Mouse (Mus musculus) urinary bladder, postnatal 10 days (tissue): ENCODE data around the gene Mgat4a.
"Not testable (repeated sequence)": the region's sequence is repeated elsewhere in the genome, so short reads cannot be mapped to it uniquely, and the experiment has no call there.

ENCODE experiments used
- DNase-seq: peaks from one replicate; pipeline ENCODE4 v3.0.0; 2022; ENCODE audit warnings: low spot score

Gene Mgat4a

DNA sequence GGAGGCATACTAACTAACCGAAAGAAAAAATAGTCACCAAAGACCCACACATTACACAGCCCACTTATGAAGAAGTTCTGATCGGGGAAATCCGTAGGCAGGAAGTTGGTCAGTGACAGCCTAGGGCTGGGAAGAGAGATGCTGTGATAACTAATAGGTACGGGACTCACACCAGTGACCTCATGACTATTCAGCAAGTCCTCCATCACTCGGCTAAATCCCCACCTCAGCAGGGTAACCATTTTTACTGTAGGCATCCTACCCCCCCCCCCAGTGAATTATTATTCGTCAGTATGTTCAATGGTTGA lies 8.3 kb downstream of the Mgat4a start:
- no peak for DNase-seq

DNA sequence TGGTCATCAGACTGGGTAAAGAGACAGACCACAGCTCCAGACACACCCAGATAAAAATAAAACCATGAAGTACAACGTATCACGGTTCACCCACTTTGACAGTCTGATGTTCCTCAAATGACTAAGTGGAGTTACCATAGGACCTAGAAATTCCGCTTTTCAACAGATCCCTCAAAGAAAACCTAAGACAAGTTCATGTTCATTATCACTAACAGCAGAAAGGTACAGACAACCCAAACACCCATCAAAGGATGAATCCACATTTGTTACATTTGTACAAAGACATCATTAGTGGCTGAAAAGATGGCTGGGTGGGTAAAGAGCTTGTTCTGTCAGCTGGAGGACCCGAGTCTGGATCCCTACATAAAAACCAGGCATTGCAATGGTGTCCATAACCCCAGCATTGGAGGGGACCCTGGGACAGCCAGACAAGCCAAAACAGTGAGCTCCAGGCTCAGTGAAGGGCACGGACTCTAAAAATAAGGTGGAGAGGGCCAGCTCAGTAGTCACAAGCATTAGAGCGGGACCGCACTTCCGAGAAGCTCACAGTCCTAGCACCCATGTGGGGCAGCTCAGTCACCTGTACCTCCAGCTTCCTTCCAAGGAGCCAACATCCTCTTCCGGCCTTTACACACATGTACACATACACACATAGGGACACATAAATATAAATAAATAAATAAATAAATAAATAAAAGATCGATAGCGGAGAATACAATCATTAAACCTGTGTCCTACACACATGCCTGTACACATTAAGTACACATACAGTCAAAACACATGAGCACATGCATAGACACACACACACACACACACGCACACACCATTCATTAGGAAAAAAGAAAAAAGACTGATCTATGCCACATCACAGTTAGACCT lies 8.9 kb downstream of the Mgat4a start:
- DNase-seq: no peak

DNA sequence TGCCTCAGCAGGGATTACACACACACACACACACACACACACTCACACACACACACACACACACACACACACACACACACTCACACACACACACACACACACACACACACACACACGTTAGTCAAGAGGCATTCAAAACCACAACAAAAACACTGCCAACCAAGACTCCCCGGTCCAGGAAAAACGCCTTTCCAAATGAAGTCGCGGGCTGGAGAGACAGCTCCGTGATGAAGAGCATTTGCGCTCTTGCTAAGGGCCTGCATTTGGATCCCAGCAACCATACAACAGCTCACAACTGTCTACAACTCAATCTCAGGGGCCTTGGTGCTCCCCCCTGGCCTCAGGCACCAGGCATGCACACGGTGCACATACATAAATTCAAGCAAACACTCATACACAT lies 10.8 kb downstream of the Mgat4a start:
- DNase-seq: no peak

DNA sequence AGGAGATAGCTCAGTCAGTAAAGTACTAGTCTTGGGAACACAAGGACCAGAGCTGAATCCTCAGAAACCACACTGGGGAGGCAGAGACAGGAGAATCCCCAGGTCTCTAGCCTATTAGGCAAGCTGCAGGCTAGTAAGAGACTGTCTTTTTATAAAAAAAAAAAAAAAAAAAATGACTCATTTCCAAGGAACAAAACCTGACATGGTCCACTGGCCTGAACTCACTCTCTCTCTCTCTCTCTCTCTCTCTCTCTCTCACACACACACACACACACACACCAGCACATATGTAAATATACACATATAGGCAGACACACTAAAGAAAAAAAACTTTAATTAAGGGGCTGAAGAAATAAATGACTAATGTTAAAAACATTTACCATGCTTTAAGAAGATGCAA lies 14.6 kb downstream of the Mgat4a start:
- DNase-seq: no peak

DNA sequence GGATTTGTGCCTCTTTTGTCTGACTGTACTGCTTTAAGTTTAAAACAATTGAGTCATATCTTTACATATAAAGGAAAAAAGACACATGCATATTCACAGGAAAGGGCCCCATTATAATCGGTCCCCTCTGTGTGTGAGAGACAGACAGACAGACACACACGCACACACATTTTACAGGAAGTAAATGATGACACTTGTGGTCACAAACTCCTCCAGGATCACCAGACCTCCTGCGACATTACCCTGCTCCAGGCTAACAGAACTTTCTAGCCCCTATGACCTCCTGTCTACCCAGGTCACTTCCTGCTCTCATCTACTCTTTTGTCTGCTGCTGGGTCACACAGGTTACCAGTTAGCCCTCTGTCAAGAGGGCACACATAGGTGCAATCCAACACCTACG lies 16.1 kb downstream of the Mgat4a start:
- DNase-seq: no peak

DNA sequence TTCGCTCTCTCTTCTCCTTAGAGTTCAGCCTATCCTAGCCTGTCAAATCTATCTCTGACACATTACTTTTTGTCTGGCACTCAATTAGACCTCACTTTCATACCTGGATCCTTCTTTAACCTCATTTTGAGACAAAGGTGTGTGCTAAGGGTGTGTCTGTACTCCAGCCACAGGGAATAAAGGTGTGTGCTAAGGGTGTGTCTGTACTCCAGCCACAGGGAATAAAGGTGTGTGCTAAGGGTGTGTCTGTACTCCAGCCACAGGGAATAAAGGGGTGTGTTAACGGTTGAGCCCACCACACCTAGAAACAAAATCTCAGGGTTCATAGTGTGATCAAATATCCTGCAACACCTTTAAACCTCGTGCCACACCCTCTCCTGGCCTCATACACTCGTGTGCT lies 16.7 kb downstream of the Mgat4a start:
- not testable (repeated sequence) for DNase-seq

DNA sequence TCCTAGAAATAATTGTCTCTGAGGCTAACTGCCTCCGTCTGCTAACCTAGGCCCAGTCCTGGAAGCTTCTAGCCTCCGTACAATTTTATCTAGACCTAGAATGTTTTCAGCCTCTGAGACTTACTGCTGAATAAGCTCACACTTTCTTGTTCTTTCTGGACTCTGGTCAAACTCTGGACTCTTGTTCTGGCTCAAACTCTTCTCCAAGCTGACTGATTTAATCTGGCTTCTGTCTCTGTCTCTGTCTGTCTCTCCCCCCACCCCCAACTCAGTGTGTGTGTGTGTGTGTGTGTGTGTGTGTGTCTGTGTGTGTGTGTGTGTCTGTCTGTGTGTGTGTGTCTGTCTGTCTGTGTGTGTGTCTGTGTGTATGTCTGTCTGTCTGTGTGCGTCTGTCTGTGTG lies 17.3 kb downstream of the Mgat4a start:
- DNase-seq: not testable (repeated sequence)

DNA sequence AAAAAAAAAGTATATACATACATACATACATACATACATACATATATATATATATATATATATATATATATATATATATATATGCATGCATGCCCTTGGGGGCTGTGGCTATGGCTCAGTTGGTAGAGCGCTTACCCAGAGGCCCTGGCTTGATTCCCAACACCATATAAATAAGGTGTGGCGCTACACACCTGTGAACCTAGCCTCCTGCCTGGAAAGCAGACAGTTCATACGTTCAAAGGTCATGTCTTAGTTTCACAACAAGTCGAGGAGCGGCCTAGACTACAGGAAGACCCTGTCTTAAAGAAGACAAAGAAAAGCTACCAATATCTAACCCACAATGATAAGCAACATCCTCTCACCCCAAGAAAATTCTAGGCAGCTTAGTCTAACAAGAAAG lies 18.7 kb downstream of the Mgat4a start:
- DNase-seq: no peak

DNA sequence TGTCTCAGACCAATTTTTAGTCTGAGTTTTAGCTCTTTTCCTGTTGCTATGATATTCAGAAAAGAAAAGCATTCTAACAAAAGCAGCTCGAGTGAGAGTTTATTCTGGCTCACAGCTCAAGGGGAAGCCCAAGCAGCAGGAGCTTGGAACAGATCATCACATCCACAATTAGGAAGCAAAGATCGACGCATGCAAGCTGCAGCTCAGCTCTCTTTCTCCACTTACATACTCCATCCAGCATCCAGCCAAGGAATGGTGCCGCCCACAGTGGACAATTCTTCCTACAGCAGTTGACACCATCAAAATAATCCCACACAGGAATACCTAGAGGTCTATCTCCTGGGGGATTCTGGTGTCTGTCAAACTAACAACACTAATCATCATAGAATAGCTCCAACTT lies 22.0 kb downstream of the Mgat4a start:
- no peak for DNase-seq

DNA sequence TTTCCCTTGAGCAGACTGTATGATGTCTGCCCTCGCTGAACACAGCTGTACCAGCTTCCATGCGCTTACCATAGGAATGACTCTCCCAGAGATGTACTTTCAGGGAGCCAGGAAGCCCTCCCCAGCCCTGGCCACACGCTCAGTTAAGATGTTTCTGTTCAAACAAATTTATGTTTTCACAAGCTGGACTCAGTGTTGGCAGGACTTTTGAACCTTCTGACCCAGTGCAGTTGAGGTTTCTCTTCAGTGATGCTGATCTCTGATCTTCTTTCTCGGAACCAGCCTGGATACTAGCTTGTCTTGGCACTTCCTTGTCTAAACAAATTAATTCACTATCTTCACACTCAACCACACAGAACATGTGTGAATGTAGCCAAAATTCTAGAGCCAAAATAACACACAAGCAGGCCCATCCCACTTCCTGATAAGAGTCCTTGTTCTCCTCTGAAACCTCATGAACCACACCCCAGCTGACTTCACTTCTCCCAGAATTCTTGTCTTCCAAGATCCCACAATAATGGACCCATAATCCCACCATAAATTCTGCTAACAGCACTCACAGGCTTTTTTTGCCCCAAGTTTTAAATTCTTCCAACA lies 22.6 kb downstream of the Mgat4a start:
- no peak for DNase-seq

DNA sequence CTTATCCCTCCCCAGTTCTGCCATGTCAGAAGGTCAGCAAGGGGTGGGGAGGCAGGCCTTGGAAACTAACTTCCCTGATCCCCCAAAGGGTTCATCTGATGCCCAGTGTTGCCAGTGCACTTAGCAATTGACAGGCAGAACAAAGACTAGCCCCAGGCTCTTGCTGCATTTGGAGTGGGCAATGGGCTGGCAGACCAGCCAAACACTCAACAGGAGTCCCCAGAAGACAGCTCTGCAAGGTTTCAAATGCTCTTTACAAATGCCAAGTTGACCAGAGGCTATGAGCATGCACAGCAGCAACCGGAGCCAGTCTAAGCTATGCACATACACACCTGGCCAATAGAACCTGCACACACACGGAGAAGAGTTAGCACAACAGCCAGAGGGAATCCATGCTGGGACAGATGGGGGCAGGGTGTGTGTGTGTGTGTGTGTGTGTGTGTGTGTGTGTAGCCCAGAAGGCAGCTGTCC lies 27.8 kb downstream of the Mgat4a start:
- no peak for DNase-seq

DNA sequence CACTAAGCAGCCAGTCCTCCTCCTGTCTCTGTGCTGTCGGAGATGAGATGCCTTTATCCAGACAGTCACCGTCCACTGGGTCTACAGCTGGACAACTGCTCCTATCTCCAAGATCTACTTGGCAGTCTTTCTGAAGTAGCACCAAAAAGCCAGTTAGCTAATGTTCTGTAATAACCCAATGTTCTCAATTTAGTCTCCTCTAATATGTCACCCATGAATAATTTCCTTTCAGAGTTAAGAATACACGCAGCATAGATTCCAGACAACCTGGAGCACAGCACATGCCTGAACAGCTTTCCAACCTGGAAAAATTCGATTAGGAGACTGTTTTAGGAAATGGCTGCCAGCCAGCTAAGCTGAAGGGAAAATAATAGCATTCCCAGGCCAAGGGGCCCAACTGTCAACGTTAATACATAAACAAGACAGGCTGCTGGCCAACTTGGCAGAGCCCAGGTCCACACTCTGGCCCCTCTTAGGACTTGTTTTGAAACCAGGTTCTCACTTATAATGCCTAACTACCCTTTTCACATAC lies 28.6 kb downstream of the Mgat4a start:
- DNase-seq: no peak

DNA sequence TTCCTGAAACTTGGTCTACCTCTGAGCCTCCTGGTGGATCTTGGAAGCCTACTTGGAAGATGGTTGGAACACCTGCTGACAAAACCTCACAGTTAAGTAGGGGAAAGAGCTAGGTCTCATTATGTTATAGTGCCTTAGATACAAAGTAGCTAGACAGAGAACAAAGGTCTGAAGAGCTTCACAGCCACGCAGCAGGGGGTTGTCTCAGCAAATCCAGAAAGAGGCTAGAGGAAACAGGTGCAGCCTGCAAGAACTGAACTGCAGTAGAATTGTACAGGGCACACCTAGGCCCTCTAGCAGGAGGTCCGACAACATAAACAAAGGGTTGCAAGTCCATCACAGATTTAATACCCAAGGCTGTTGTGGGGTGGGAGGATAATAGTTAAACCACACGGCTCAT lies 30.6 kb downstream of the Mgat4a start:
- no peak for DNase-seq

DNA sequence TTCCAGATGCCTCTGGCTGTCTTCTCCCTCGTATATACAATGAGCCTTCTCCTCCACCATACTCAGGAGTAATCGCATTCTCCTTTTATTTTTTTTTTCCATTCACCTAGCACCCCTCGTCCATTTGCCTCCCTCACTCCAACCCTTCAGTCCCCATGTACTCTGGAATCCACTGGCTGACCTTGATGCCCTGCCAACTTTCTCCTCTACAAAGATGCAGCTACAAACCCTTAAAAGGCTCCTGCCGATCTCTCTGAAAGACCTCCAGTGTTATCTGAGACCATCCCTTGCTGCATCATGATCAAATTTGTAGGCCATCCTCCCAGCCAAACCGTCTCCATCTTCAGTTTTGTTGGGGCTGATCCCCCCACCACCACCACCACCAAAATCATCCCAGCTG lies 31.4 kb downstream of the Mgat4a start:
- DNase-seq: no peak

DNA sequence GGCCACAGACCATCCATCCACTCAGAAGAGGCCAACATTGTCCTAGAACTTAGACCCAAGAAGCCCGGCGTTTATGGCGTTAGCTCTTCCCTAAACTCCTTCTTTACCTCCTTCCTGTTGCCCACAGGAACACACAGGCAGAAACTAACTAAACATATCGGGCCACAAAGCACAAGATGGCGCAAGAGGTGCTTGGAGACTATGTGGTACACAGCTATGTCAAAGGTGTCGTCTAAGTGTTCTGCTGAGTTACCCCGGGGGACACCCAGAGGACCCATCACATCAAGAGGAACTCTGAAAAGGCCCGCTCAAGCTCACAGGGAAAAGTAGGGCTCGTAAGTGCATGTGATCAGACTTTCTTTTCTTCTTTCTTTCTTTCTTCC lies 35.5 kb downstream of the Mgat4a start:
- no peak for DNase-seq

DNA sequence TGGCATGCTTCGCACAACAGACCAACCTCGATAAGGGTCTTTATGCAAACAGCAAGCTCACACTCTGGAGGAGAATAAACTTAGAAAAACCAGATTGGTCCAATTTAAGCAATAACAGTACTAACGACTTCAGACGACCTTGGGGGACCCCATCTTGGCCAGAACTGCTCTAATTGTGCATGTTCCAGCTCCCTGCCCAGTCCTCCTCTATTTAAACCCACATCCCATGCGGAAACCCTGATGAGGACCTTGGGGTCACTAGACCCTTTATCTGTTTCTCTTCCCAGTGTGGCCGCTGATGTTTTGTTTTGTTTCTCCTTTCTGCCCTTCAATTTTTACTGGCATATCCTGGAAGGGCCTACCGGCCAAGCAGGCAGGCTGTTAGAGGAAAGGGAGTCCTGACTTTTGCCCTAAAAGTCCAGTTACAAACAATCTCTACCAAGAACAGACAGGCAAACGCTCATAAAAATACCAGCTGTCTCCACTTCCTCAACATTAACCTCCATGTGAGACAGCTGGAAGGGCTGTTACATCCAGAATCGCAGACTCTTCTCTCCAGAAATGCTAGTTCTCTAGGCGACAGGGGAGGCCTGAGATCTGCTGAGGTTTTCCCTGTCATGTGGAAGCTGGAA lies 36.0 kb downstream of the Mgat4a start:
- DNase-seq: no peak

DNA sequence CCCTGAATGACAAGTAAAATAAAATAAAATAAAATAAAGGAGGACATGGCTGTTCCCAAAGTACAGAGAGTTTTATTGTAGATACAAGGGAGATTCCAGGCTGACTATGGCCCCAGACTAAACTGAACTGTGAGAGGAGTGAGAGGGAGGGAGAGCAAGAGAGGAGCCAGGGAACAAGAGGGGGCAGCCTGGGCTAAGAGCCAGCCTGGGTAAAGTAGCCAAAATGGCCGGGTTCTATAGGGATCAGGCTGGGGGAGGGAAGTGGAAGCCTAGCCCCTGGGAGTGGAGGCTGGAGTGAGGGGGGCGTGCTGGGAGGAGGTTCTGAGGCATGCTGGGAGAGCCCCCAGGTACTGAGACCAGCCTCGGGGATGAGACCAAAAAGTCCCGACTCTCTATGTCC lies 37.2 kb downstream of the Mgat4a start:
- DNase-seq: no peak

DNA sequence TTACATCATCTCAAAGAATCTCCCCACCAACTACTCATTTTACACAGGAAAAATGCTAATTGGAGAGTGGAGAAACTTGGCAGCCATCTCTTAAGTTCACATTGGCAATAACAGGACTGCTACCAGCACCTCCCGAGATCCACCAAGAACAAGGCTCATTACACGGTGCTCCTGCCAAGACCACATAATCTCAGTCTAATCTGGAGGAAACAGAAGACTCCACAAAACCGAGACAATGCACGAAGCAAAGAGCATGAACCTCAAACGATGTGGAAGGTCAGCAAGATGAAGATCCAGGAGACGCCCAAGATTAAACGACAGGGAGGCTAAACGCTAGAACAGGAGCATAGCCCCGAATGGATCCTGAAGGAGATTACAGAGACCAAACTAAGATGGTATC lies 38.5 kb downstream of the Mgat4a start:
- no peak for DNase-seq

DNA sequence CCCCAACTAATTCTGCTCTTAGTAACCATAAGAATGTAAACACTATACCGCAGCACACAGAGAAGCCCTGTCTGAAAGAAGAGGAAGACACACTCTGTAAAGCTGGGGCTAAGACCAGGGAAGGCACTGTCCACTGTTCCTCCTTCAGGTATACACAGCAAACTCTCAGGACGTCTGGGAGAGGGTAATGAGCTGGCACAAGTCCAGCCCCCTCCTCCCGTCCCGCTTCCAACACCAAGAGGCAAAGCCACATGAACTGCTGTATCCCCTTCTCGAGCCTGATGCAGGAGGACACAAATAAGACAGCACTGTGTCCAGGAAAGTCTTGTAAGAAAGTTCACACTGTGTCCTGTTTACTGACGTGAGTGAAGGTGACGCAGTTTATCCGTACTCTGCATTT lies 40.1 kb downstream of the Mgat4a start:
- no peak for DNase-seq

DNA sequence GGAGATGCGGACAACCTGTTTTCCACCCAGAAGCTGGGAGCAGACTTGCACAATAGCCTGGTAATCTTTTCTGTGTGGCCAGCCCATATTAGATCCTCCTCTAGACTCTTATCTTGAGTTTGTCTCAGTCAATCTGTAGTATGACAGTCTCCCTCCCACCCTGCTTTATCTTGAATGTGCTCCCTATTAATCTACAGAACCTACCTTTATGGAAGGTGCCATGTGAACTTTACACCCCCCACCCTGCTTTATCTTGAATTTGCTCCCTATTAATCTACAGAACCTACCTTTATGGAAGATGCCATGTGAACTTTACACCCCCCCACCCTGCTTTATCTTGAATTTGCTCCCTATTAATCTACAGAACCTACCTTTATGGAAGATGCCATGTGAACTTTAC lies 41.4 kb downstream of the Mgat4a start:
- DNase-seq: not testable (repeated sequence)

DNA sequence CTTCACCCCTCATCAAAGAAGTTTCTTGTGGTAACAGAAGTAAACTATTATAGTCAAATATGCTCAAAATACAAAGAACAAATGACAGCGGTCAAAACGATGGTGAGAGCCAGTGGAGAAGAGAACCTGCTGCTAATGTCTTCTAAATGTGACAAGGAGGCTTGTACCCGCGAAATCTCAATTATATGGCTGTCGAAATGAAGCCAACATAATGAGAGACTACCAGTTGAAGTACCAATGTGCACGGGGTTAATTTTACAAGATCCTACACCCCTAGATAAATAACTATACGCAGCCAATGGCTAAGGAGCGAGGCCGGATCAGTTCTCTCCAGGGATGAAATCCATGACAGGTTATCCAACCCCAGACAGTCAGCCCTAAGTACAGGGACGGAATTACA lies 41.9 kb downstream of the Mgat4a start:
- no peak for DNase-seq

DNA sequence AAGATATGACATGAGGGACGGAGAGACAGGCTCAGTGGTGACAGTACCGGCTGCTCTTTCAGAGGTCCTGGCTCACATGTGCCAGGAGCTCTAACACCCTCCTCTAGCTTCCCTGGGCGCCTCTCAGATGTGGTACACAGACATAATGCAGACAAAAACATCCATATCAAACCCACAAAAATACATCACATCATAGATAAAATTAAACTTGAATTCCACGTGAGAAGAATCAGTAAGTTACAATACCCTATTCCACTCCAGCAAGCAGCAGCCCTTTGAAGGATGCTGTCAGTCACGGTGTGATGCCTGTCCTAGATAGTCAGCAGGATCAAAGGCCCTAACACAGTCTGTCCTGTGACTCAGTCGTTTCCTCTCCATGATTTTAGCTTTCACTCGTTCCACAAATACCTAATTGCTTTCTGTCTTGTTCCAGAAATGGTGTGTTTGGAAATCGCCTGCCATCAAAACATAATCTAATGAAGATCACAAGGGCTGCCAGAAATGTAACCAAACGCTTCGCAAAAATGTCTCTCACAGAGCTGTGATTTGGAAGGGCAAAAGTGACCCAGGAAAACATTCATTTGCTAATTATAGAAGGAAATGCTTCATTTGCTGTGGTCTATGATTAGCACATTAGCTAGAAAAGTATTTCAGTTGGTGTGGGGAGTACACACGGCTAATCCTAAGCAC lies 44.1 kb downstream of the Mgat4a start:
- DNase-seq: no peak
